Mouse (Mus musculus) gastrocnemius, postnatal 10 days (tissue): Measurements from ENCODE around the gene Lbhd1. TPM values are rescaled to one million over a fixed set of nuclear protein-coding genes. Genes with fewer than 3 reads are reported as not detected.
A peak's percentile ranks its signal among the peaks of the same experiment; 100 is the strongest.
"Not testable (repeated sequence)": the region's sequence is repeated elsewhere in the genome, so short reads cannot be mapped to it uniquely, and the experiment has no call there.

Experiments
- DNase-seq: peaks from one replicate; pipeline ENCODE4 v3.0.0; 2021; ENCODE audit warnings: mixed read lengths
- long read RNA-seq, 2 experiments: library from polyadenylated mRNA; stranded (forward); transcript quantifications; one replicate each; pipeline ENCODE4 v2.0.0; 2021
- total RNA-seq, 2 experiments: library from RNA; stranded (reverse); gene quantifications; 2 replicates each; pipeline ENCODE4 v1.2.3; 2021

Lbhd1 gene
- 10 to 100 TPM in 1 of 2 experiments, 1 to 10 TPM in 1; 7.2 to 11.8 TPM for total RNA-seq
- long read RNA-seq, experiment 1, partial matches to known transcripts, result 0 of 1 reads
- long read RNA-seq, experiment 1, other reads (novel, unspliced or antisense), result 1 of 1 reads
- long read RNA-seq, experiment 2, result 0 reads

DNA sequence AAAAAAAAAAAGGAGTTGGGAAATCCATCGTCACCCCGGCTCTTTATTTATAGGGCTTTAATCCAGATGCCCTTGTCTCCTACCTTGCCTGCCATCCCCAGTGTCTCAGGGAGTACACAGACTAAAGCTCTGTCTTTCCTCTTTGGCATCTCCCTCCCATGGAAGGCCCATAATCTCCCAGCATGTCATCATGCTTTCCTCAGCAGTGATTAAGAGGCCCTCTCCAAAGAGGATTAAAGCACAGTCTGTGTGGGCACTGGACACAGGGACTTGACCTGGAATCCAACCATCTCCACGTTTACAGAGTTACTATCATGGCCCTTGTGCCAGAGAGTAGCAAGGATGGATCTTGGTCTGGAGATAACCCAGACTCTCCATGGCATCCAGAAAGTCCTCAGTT lies at the start of gene Lbhd1, which contains the start of gene Gm49403:
Gene Lbhd1 (plus strand): TSS at position 117 of the 400 bp plus-strand sequence.
Gene Gm49403 (plus strand): TSS at position 315 of the 400 bp plus-strand sequence.
- DNase-seq, result no peak

- DNase-seq, result not testable (repeated sequence)
Observed at GRCm38 (mm10) chr19:8836327-8836726, 47.2 kb upstream of the Lbhd1 start.

DNA sequence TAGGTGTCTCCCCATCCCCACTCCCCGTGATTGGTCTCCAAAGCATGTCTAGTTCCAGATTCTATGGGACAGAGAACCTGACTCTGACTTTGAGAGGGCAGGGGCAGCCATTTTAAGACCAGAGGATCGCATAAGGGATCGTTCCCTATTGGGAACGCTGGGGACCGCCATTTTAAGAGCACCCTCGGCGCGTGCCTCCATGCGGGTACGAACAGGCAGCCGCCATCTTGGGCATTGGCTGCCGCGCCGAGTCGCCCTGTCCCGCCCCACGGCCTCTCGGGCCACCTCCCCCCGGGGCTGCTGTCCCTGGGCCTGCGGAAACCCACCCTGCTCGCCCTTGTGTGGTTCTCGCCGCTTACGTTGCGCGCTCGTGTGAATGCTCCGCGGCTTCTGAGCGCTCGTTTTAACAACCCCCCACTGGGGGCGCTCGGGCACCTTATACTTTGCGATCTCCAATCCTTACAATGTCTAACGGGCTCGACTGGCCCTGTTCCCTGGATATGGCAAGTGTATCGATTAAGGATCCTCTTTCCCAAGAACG lies 46.2 kb upstream of the Lbhd1 start, which contains the start of gene Bscl2:
Gene Bscl2 (plus strand): TSS at position 217 of the 541 bp plus-strand sequence.
- DNase-seq, result peak; percentile 79

DNA sequence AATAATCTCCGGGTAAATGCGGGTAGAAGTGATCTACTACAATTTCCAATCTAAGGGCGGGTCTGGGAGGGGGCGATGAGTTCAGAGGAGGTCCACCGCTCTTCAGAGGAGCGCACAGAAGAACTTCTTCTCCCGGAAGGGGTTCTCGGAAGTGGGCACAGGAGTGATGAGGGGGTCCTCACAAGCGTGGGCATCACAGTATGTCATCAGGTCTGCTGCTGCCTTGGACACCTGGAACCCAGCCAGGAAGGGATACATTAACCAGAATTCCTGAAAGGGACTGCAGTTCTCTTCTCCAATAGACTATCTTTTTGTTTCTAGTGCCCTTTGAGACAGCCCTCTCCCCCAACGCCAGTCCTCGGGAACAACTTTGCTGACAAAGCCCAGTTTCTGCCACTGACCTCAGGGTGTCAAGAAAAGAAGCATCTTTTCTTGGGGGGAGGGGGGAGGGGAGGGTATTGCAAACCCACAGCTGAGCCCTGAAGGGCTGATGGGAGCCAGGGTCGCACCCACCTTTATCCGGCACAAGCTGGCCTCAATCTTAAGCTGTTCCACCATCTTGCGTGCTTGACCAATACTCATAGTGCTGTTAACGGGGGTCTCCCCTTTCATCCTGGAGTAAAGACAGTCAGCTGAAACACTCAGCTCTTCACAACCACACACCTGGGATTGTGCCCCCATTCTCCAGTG lies 45.3 kb upstream of the Lbhd1 start:
- peak; percentile 39 for DNase-seq

DNA sequence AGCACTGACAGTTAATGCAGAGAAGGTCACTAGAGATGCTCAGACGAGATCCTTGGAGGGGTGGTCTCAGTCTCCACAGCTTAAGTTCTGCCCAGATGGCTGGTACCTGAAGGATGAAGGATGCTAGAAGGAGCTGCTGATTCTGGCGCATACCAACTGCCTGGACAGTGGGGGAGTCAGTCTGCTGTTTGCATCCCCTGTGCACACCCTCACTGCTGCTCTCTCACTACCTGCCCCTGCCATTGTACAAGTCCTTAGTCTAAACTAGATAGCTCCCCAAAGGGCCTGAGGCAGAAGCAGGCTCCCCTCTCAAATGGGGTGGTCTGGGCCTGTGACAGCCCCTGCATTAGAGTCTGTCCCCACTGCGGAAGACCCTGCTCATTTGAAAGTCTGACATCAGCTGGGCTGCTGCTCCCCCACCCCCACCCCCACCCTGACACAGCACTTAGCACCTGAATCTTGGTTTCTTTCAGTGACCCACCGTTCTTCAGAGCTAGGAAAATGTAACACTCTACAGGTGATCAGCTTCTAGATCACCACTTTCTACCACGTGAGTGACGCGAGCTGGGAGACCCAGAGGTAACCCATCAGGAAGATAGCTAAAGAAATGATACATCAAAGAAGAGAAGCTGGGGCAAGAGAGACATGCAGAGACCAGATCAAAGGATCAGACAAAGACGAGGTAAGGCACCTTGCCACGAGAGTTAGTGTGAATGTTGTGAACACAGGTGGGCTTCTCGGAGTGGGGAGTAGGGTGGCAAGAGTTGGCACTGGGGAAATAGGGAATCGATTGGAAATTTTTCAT lies 44.2 kb upstream of the Lbhd1 start, which contains the start of gene Gng3:
Gene Gng3 (minus strand): TSS at position 92 of the 805 bp plus-strand sequence.
- no peak for DNase-seq

- DNase-seq, result peak; percentile 64
Observed at GRCm38 (mm10) chr19:8839908-8840791, 43.4 kb upstream of the Lbhd1 start.

- DNase-seq, result no peak
Observed at GRCm38 (mm10) chr19:8841012-8841411, 42.5 kb upstream of the Lbhd1 start.

GRCm38 (mm10) chr19:8842961-8843360 lies 40.6 kb upstream of the Lbhd1 start:
- no peak for DNase-seq

GRCm38 (mm10) chr19:8844371-8845129 lies 39.0 kb upstream of the Lbhd1 start:
- DNase-seq, result peak; percentile 86

GRCm38 (mm10) chr19:8848356-8848755 lies 35.2 kb upstream of the Lbhd1 start:
- DNase-seq, result no peak

GRCm38 (mm10) chr19:8850402-8850901 lies 33.1 kb upstream of the Lbhd1 start, which contains the start of gene Lrrn4cl:
TSS of gene Lrrn4cl (plus strand) at chr19:8850768.
- peak; percentile 44 for DNase-seq

GRCm38 (mm10) chr19:8851639-8852038 lies 31.9 kb upstream of the Lbhd1 start:
- DNase-seq, result no peak

GRCm38 (mm10) chr19:8852236-8852928 lies 31.1 kb upstream of the Lbhd1 start:
- peak; percentile 36 for DNase-seq

- DNase-seq, result no peak
Observed at GRCm38 (mm10) chr19:8853117-8853516, 30.4 kb upstream of the Lbhd1 start.

- peak; percentile 51 for DNase-seq
Observed at GRCm38 (mm10) chr19:8857689-8858088, 25.8 kb upstream of the Lbhd1 start.

GRCm38 (mm10) chr19:8859018-8859417 lies 24.5 kb upstream of the Lbhd1 start:
- DNase-seq, result no peak

- no peak for DNase-seq
Observed at GRCm38 (mm10) chr19:8864265-8864664, 19.3 kb upstream of the Lbhd1 start.

DNA sequence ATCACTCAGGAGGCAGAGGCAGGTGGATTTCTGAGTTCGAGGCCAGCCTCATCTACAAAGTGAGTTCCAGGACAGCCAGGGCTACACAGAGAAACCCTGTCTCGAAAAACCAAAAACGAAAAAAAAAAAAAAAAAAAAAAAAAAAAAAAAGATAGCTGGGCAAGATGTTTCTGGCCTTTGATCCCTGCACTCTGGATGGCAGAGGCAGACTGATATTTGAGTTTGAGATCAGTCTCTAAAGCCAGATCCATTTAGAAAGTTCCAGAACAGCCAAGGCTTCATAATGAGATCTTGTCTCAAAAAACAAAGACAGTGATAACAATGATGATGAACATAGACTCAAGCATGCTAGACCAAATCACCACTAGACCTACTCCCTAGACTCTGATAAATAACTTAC lies 13.2 kb upstream of the Lbhd1 start:
- not testable (repeated sequence) for DNase-seq

DNA sequence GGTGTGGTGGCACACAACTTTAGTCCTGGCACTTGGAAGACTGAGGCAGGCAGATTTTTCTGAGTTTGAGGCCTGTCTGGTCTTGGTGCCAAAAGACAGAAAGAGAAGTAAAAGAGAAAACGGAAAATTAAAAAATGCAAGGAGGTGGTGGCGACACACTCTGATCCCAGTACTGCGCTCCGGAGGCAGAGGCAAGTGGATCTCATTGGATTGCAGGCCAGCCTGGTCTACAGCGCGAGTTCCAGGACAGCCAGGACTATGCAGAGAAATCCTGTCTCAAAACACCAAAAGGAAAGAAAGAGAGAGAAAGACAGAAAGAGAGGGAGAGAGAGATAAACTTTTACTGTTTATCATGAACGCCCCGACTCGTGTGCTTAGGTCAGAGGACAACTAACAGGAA lies 12.7 kb upstream of the Lbhd1 start:
- DNase-seq, result no peak
